Mouse (Mus musculus): ENCODE measurements around the gene Klf15.

DNA sequence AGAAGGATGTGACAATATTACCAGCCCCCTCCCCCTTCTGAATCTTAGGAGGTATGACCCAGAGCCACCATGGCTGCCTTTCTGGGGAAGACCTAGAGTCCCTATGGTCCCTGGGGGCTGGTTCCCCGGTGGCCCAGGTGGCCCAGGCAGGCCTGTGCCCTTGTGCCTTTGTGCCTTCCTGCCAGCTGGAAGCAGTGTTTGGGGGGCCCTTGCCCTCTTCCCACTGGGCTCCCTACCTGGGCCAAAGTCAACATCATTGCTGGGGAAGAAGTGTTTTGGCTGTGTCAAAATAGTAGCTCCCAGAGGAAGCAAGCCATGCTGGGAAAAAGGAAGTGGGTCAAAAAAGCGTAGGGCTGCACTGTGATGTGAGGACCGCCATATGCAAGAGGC, 12.0 kb downstream of the Klf15 start:
- TF ChIP-seq CTCF (IDR thresholded peaks at IDR 0.05; ENCODE audit: borderline replicate concordance, insufficient read depth, low read depth, low read length) (no peak), POLR2A (IDR thresholded peaks at IDR 0.05; ENCODE audit: borderline replicate concordance, insufficient read depth, low read length) (no peak)

All from cerebellum, adult 2 months (tissue).